Mouse (Mus musculus): ENCODE results near the gene Fam163a. TPM values are rescaled to one million over a fixed set of nuclear protein-coding genes. Genes with fewer than 3 reads are reported as not detected.
A peak's percentile ranks its signal among the peaks of the same experiment; 100 is the strongest.

Gene Fam163a
- total and polyA plus RNA-seq, 2 experiments from 2014 or later = 5.2 to 6.9 TPM

DNA sequence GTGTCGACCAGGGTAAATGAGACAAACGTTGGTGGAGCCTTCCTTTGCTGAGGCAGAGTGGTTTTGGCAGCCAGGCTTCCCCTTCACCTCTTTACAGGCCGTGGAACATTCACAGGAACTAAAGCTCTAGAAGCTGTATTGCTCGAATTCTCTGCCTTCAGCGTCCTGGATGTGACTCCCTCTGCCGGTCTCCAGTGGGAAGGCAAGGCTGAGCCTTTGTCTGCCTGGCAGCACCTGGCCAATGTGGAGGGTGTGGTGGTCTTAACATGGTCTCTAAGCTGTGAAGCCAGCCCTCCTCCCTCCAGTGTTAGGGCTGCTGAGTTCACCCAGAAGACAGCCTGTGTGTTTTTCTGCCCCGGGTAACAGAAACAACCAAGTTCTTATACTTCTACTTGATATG, 24.6 kb upstream of the Fam163a start:
- Histone ChIP-seq H3K27ac (ENCODE audit: low read depth, low read length) (no peak overlapping the region), H3K4me1 (ENCODE audit: insufficient read depth) (no peaks in the 10 kb centered on the region), H3K4me3 (ENCODE audit: low read depth, low read length) (no peak overlapping the region), H3K27me3 (ENCODE audit: insufficient read depth, low read length) (no peaks in the 10 kb centered on the region), H3K9ac (no peak overlapping the region), H3K9me3 (ENCODE audit: low read length) (no peaks in the 10 kb centered on the region), H3K36me3 (ENCODE audit: insufficient read depth) (no peaks in the 10 kb centered on the region), H3K4me2 (ENCODE audit: low read depth) (no peak overlapping the region)
- peak; percentile 53 for ATAC-seq
- 25% methylated on average over 7 of the region's 7 CpGs for WGBS
- TF ChIP-seq CTCF (IDR thresholded peaks at IDR 0.05; ENCODE audit: low read depth) = peak; percentile 80
- peak; percentile 65 for DNase-seq

DNA sequence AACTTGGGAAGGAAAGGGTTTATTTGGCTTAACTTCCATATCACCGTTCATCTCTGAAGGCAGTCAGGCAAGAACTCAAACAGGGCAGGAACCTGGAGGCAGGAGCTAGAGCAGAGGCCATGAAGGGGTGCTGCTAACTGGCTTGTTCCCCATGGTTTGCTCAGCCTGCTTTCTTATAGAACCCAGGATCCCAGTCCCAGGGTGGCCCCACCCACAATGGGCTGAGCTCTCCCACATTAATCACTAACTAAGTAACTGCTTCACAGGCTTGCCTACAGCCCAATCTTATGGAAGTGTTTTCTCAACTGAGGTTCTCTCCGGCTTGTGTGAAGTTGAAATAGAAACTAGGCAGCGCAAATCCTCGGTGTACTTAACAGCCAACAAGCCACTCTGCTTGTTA, 23.9 kb upstream of the Fam163a start:
- Histone ChIP-seq H3K27me3 (ENCODE audit: insufficient read depth, low read length) (no peaks in the 10 kb centered on the region), H3K4me2 (ENCODE audit: low read depth) (no peak overlapping the region), H3K9ac (no peak overlapping the region), H3K4me3 (ENCODE audit: low read depth, low read length) (no peak overlapping the region), H3K27ac (ENCODE audit: low read depth, low read length) (no peak overlapping the region), H3K4me1 (ENCODE audit: insufficient read depth) (no peaks in the 10 kb centered on the region), H3K9me3 (ENCODE audit: low read length) (no peaks in the 10 kb centered on the region), H3K36me3 (ENCODE audit: insufficient read depth) (no peaks in the 10 kb centered on the region)
- TF ChIP-seq CTCF (IDR thresholded peaks at IDR 0.05; ENCODE audit: low read depth) = no peak
- ATAC-seq = no peak
- WGBS = 86% methylated on average over 4 of the region's 4 CpGs
- no peak for DNase-seq

DNA sequence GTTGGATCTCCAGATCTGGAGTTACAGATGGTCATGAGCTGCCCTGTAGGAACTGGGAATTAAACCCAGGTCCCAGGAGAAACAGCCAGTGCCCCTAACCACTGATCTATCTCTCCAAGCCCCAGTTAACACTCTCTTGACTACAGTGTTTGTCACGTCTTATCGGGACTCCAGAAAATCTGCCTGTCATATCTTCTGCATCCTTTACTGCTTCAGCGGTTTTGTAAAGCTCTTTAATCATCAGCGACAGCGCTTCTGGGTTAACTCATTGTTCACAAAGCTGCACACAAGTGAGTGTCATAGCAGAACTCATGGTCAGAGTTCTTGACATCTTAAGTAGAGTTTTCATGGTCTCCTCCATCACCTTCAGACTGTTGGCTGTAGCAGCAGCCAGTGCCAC, 22.1 kb upstream of the Fam163a start:
- no peak for DNase-seq
- TF ChIP-seq CTCF (IDR thresholded peaks at IDR 0.05; ENCODE audit: low read depth) = no peak
- Histone ChIP-seq H3K4me1 (ENCODE audit: insufficient read depth) (no peaks in the 10 kb centered on the region), H3K4me2 (ENCODE audit: low read depth) (no peak overlapping the region), H3K27me3 (ENCODE audit: insufficient read depth, low read length) (no peaks in the 10 kb centered on the region), H3K4me3 (ENCODE audit: low read depth, low read length) (no peak overlapping the region), H3K9me3 (ENCODE audit: low read length) (no peaks in the 10 kb centered on the region), H3K27ac (ENCODE audit: low read depth, low read length) (no peak overlapping the region), H3K36me3 (ENCODE audit: insufficient read depth) (no peaks in the 10 kb centered on the region), H3K9ac (no peak overlapping the region)
- 62% methylated on average over 5 of the region's 5 CpGs for WGBS
- ATAC-seq = no peak

DNA sequence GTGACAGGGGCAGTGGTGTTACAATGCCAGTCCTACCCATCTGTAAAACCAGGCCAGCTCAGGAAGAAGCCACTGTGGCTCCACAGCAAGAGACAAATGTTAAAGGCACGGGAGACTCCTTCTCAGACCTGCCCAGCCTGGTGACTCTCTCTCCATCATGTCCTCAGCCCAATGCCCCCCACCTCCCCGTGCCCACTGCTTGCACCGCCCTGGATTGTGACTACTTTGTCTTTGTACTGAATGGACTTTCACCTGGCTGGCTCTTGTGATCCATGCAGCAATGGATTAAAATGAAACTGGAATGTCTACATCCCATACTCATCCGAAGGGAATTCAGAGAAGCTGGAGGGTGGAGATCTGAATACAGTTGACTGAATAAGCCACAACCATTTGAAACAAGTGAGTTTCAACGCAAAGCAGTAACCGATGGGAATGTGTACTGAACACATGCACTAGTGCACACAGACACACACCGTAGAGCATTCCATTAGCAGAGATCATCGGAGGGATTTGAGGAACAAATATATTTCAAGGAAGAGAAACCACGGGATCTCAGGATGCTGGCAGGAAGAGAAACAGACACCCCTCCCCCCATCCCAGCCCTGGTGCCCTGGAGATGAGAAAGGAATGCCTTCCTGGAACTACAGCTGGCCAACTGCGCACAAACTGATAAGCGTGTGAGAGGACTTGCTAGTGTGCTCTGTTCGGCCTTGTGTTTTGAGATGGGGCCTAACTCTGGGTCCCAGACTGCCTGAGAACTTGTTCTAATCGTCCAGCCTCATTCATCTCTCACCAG, 17.6 kb upstream of the Fam163a start:
- H3K27me3 ChIP-seq (ENCODE audit: insufficient read depth, low read length) = no peaks in the 10 kb centered on the region
- no peak overlapping the region for H3K9ac ChIP-seq
- DNase-seq = no peak
- ATAC-seq = no peak
- no peak overlapping the region for H3K27ac ChIP-seq (ENCODE audit: low read depth, low read length)
- TF ChIP-seq CTCF (IDR thresholded peaks at IDR 0.05; ENCODE audit: low read depth) = no peak
- H3K4me2 ChIP-seq (ENCODE audit: low read depth) = no peak overlapping the region
- no peak overlapping the region for H3K4me3 ChIP-seq (ENCODE audit: low read depth, low read length)
- H3K4me1 ChIP-seq (ENCODE audit: insufficient read depth) = no peaks in the 10 kb centered on the region
- WGBS = 55% methylated on average over 13 of the region's 13 CpGs
- H3K36me3 ChIP-seq (ENCODE audit: insufficient read depth) = no peaks in the 10 kb centered on the region
- no peaks in the 10 kb centered on the region for H3K9me3 ChIP-seq (ENCODE audit: low read length)

DNA sequence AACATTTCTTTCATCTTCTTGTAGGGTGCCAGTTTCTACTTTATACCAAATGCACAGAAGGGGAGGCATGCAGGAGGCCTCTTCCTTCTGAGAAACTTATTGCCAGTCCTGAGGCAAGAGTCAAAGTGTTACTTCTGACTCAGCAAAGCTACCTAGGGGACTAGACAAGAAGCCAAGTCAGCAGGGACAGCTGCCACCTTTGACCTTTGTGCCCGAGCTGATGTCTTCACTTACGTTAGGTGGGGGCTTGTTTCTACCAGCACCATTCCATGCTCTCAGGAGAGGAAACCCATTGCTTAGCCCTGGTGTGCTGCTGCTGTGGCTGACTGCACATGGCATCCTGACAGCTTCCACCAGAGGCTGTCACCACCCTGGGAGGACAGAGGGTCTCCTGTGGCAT, 16.5 kb upstream of the Fam163a start:
- Histone ChIP-seq H3K4me3 (ENCODE audit: low read depth, low read length) (no peak overlapping the region), H3K4me2 (ENCODE audit: low read depth) (no peak overlapping the region), H3K27me3 (ENCODE audit: insufficient read depth, low read length) (no peaks in the 10 kb centered on the region), H3K4me1 (ENCODE audit: insufficient read depth) (no peaks in the 10 kb centered on the region), H3K36me3 (ENCODE audit: insufficient read depth) (no peaks in the 10 kb centered on the region), H3K27ac (ENCODE audit: low read depth, low read length) (no peak overlapping the region), H3K9me3 (ENCODE audit: low read length) (no peaks in the 10 kb centered on the region), H3K9ac (no peak overlapping the region)
- 69% methylated on average over 2 of the region's 2 CpGs for WGBS
- no peak for DNase-seq
- no peak for ATAC-seq
- TF ChIP-seq CTCF (IDR thresholded peaks at IDR 0.05; ENCODE audit: low read depth) = no peak

DNA sequence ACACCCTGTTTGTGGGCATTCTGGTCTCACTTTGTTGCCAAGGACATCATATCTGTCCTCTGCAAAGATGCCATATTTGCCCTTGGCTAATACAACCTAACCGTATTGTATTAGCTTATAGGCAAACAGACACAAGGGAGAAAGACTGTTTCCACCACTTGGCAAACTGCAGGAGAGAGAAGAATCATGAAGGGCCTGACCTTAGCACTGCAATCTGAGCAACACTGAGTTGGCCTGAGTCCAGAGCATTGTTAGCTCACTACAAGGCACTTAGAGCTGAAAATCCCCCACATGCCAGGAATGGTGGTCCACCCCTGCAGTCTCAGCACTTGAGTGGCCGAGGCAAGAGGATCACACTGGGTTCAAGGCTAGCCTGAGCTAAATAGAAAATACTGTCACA, 13.7 kb upstream of the Fam163a start:
- no peak for ATAC-seq
- WGBS = 78% methylated on average over 2 of the region's 2 CpGs

DNA sequence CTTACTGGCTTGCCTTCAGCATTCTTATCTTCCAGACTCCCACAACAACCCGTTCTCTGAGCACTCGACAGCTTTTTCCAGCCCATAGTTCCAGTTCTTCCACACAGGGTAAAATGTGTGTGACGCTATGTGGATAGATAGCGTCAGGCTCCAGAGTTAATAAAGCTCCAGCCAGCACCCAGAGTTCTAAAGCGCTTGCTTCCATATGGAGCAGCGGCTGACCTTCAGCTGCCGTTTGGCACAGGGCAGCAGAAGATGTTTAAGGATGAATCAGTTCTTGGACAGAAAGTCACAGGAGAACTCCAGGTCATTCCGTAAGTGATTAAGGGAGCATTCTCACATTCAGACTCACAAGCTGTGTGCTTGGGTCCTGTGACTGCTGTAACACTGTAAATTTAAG, 13.1 kb upstream of the Fam163a start:
- Histone ChIP-seq H3K9ac (no peak overlapping the region), H3K4me3 (ENCODE audit: low read depth, low read length) (no peak overlapping the region), H3K27ac (ENCODE audit: low read depth, low read length) (no peak overlapping the region), H3K27me3 (ENCODE audit: insufficient read depth, low read length) (no peaks in the 10 kb centered on the region), H3K4me1 (ENCODE audit: insufficient read depth) (no peaks in the 10 kb centered on the region), H3K4me2 (ENCODE audit: low read depth) (no peak overlapping the region), H3K36me3 (ENCODE audit: insufficient read depth) (no peaks in the 10 kb centered on the region), H3K9me3 (ENCODE audit: low read length) (no peaks in the 10 kb centered on the region)
- TF ChIP-seq CTCF (IDR thresholded peaks at IDR 0.05; ENCODE audit: low read depth) = no peak
- ATAC-seq (no peak), DNase-seq (no peak)
- WGBS = 82% methylated on average over 8 of the region's 8 CpGs

More for the DNA sequence above, 13.7 kb upstream of the Fam163a start:
- Histone ChIP-seq H3K4me1 (ENCODE audit: insufficient read depth) (no peaks in the 10 kb centered on the region), H3K9ac (no peak overlapping the region), H3K4me3 (ENCODE audit: low read depth, low read length) (no peak overlapping the region), H3K27ac (ENCODE audit: low read depth, low read length) (no peak overlapping the region), H3K4me2 (ENCODE audit: low read depth) (no peak overlapping the region), H3K36me3 (ENCODE audit: insufficient read depth) (no peaks in the 10 kb centered on the region), H3K27me3 (ENCODE audit: insufficient read depth, low read length) (no peaks in the 10 kb centered on the region), H3K9me3 (ENCODE audit: low read length) (no peaks in the 10 kb centered on the region)
- DNase-seq = no peak
- no peak for TF ChIP-seq CTCF (IDR thresholded peaks at IDR 0.05; ENCODE audit: low read depth)
